Mouse (Mus musculus) lung, postnatal 0 days (tissue): ENCODE results near the gene Hspa2.

Experiments used
- CTCF ChIP-seq: IDR thresholded peaks from 2 replicates; pipeline ENCODE4 v1.5.1; 2016; ENCODE audit warnings: antibody characterized with exemption, mild to moderate bottlenecking
- EP300 ChIP-seq: IDR thresholded peaks from 2 replicates; pipeline ENCODE4 v1.6.1; 2016; ENCODE audit warnings: antibody characterized with exemption, mild to moderate bottlenecking, control low read depth

DNA sequence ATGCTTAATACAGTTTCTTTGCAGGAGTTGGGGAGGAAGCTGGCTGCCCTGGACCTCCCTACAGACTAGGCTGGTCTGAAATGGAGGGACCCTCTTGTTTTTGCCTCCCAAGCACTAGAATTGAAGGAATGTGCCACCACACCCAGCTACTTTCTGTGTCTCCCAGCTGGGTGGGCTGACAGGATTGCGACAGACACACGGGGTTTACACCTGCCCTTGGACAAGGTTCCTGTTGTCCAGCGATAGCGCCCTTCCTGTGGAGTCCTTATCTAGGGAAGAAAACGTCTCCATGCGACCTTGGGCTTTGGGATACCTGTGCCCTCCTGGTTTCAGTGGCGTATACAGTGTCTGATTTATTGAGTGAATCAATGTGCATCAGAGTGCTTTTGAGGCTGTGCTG is 23.8 kb upstream of the Hspa2 start:
- no peak for TF ChIP-seq CTCF
- TF ChIP-seq EP300, result no peak
